Mouse (Mus musculus) monocyte, adult 2 months (primary cell): ENCODE measurements around the gene B3gat3.
A peak's percentile ranks its signal among the peaks of the same experiment; 100 is the strongest.

ENCODE experiments used
- DNase-seq, 2 experiments: peaks; one replicate each; pipeline ENCODE4 v3.0.0; 2022; ENCODE audit warnings: low spot score in 2 of 2, low read depth in 1 of 2

Gene B3gat3

GRCm38 (mm10) chr19:8897865-8898495, 22.2 kb upstream of the B3gat3 start, which contains the start of gene Ganab:
TSS of gene Ganab (plus strand) at chr19:8898071.
- DNase-seq, result peak; percentile 87 to 90

GRCm38 (mm10) chr19:8898576-8898975, 21.6 kb upstream of the B3gat3 start:
- no peak for DNase-seq

GRCm38 (mm10) chr19:8899079-8899478, 21.1 kb upstream of the B3gat3 start:
- DNase-seq, result no peak

GRCm38 (mm10) chr19:8903412-8903811, 16.8 kb upstream of the B3gat3 start:
- no peak for DNase-seq

- no peak for DNase-seq
Observed at GRCm38 (mm10) chr19:8908531-8908930, 11.6 kb upstream of the B3gat3 start.

GRCm38 (mm10) chr19:8911810-8912209, 8.4 kb upstream of the B3gat3 start:
- no peak for DNase-seq

GRCm38 (mm10) chr19:8914212-8914611, 6.0 kb upstream of the B3gat3 start:
- DNase-seq, result no peak

GRCm38 (mm10) chr19:8919000-8919399, 1.2 kb upstream of the B3gat3 start:
- no peak for DNase-seq

- no peak for DNase-seq
Observed at GRCm38 (mm10) chr19:8919684-8920072, 496 bp upstream of the B3gat3 start.

- no peak for DNase-seq
Observed at GRCm38 (mm10) chr19:8920836-8921291, 690 bp downstream of the B3gat3 start.

GRCm38 (mm10) chr19:8921741-8922140, 1.6 kb downstream of the B3gat3 start:
- DNase-seq, result no peak

GRCm38 (mm10) chr19:8926766-8927165, 6.6 kb downstream of the B3gat3 start:
- no peak for DNase-seq

GRCm38 (mm10) chr19:8927891-8928525, 7.8 kb downstream of the B3gat3 start:
- DNase-seq, result no peak

GRCm38 (mm10) chr19:8928689-8929223, 8.6 kb downstream of the B3gat3 start:
- no peak for DNase-seq

- peak; percentile 70 to 81 for DNase-seq
Observed at GRCm38 (mm10) chr19:8929224-8930088, 9.3 kb downstream of the B3gat3 start, which contains the start of the genes Rom1 and Eml3. TSS of gene Rom1 (minus strand) at chr19:8929356. TSS of gene Eml3 (plus strand) at chr19:8929552.

GRCm38 (mm10) chr19:8930117-8930516, 9.9 kb downstream of the B3gat3 start:
- DNase-seq, result no peak

GRCm38 (mm10) chr19:8930771-8931170, 10.6 kb downstream of the B3gat3 start:
- no peak for DNase-seq

GRCm38 (mm10) chr19:8936736-8937135, 16.6 kb downstream of the B3gat3 start:
- DNase-seq, result no peak

- no peak for DNase-seq
Observed at GRCm38 (mm10) chr19:8940526-8941133, 20.5 kb downstream of the B3gat3 start.

GRCm38 (mm10) chr19:8941136-8941514, 21.0 kb downstream of the B3gat3 start:
- no peak for DNase-seq
